Mouse (Mus musculus) gastrocnemius, postnatal 10 days (tissue): ENCODE measurements around the gene Magea1. TPM values are rescaled to one million over a fixed set of nuclear protein-coding genes. Genes with fewer than 3 reads are reported as not detected.
"Not testable (repeated sequence)": the region's sequence is repeated elsewhere in the genome, so short reads cannot be mapped to it uniquely, and the experiment has no call there.

ENCODE experiments used
- DNase-seq: peaks from one replicate; pipeline ENCODE4 v3.0.0; 2021; ENCODE audit warnings: mixed read lengths
- long read RNA-seq, 2 experiments: library from polyadenylated mRNA; stranded (forward); transcript quantifications; one replicate each; pipeline ENCODE4 v2.0.0; 2021
- total RNA-seq, 2 experiments: library from RNA; stranded (reverse); gene quantifications; 2 replicates each; pipeline ENCODE4 v1.2.3; 2021

The Magea1 gene
- total RNA-seq: not detected
- long read RNA-seq, experiment 1: 0 reads
- long read RNA-seq, experiment 2: 0 reads

- not testable (repeated sequence) for DNase-seq
Observed at GRCm38 (mm10) chrX:155089693-155090092, at the start of gene Magea1. Magea1 (minus strand) TSS chrX:155089793.

- DNase-seq: not testable (repeated sequence)
Observed at GRCm38 (mm10) chrX:155128312-155128711, 38.7 kb upstream of the Magea1 start, which contains the start of gene Cldn34b2. Cldn34b2 (minus strand) TSS chrX:155128412.

GRCm38 (mm10) chrX:155098024-155098423 is 8.4 kb upstream of the Magea1 start:
- DNase-seq: no peak

GRCm38 (mm10) chrX:155093566-155093965 is 4.0 kb upstream of the Magea1 start, which contains the start of gene Magea2:
Magea2 (minus strand) TSS chrX:155093666.
- DNase-seq: not testable (repeated sequence)

GRCm38 (mm10) chrX:155063045-155063444 is 26.5 kb downstream of the Magea1 start, which contains the start of gene Magea5:
Magea5 (minus strand) TSS chrX:155063145.
- DNase-seq: not testable (repeated sequence)

Other genes with a start within 250 kb of the Magea1 start
- not detected for gene Cldn34b1, start 199.5 kb downstream of the Magea1 start, total RNA-seq
- gene Magea6, start 153.8 kb downstream of the Magea1 start, total RNA-seq: not detected
- gene Magea3, start 140.3 kb downstream of the Magea1 start, total RNA-seq: not detected
- gene Magea8, start 93.9 kb downstream of the Magea1 start, total RNA-seq: not detected
- not detected for gene Magea5, start 26.6 kb downstream of the Magea1 start, total RNA-seq
- gene Magea2, start 3.9 kb upstream of the Magea1 start, total RNA-seq: not detected
- not detected for gene Cldn34b2, start 38.6 kb upstream of the Magea1 start, total RNA-seq
- gene Sat1, start 126.7 kb upstream of the Magea1 start, total RNA-seq: 10 to 100 TPM; 23.7 to 24.2 TPM
- 10 to 100 TPM; 28.0 to 28.8 TPM for gene Acot9, start 172.7 kb upstream of the Magea1 start, total RNA-seq